In the genomic region with DNA sequence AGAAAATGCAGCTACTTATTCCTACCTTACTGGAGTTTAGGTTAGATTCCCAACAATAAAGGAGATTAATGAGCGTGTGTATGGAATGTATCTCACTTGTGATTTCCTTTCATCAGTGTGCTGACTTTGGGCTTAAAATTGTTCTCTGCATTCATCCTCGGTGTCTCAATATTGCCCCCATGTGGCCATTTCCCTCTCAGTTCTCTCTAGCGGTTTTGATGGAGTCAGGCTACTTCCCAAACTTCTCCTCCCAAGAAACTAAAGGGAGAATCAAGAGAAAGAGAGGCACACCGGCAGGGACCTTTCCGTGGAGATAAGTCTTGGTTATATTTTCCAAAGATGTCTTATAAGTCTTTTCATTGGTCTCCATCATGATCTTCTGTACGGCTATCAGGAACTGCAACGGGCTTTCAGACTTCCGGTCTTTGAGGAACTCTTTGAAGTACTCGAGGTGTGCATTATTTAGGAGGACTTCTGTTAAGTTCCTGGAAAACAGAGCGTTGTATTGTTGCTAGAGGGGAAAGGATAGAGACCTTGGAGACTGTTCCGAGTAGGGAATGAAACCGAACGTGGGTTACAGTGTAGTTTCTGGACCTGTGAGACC, we compare ENCODE assay signal across 8 mouse cellular contexts. TPM values are rescaled to one million over a fixed set of nuclear protein-coding genes. Genes with fewer than 3 reads are reported as not detected.
DNase-seq lines count a peak whose midpoint lies in the region; ATAC-seq and TF ChIP-seq lines count a peak whose summit lies in the region.

No protein-coding gene starts in this region.

- no peak overlapping the region for H3K9ac ChIP-seq in neural tube, embryonic 15.5 days (replicated peaks)
- no peak overlapping the region for H3K9ac ChIP-seq in limb, embryonic 14.5 days (ENCODE audit: low read depth, low read length, severe bottlenecking)

- no peak overlapping the region for H3K4me2 ChIP-seq in neural tube, embryonic 15.5 days
- H3K4me2 ChIP-seq in limb, embryonic 14.5 days (replicated peaks; ENCODE audit: low read depth, low read length, severe bottlenecking) = no peak overlapping the region

- no peaks in the 10 kb centered on the region for H3K36me3 ChIP-seq in neural tube, embryonic 15.5 days
- no peaks in the 10 kb centered on the region for H3K36me3 ChIP-seq in kidney, adult 2 months (ENCODE audit: control insufficient read depth, insufficient read depth, low read length)
- H3K36me3 ChIP-seq in limb, embryonic 14.5 days (ENCODE audit: control insufficient read depth, insufficient read depth, low read length) = no peaks in the 10 kb centered on the region

- H3K4me3 ChIP-seq in neural tube, embryonic 15.5 days (replicated peaks) = no peak overlapping the region
- no peak overlapping the region for H3K4me3 ChIP-seq in kidney, adult 2 months (ENCODE audit: insufficient read depth, low read depth, low read length)
- H3K4me3 ChIP-seq in limb, embryonic 14.5 days (replicated peaks; ENCODE audit: low read length) = no peak overlapping the region

- no peak for TF ChIP-seq POLR2A in kidney, adult 2 months (IDR thresholded peaks at IDR 0.05; ENCODE audit: low read depth, low read length)
- TF ChIP-seq POLR2A in limb, embryonic 14.5 days (IDR thresholded peaks at IDR 0.05; ENCODE audit: borderline replicate concordance, extremely low read depth, insufficient read depth, insufficient read length) = no peak

- WGBS in neural tube, embryonic 15.5 days = 57% methylated on average over 13 of the region's 13 CpGs
- 38% methylated on average over 13 of the region's 13 CpGs for WGBS in kidney, adult 2 months
- WGBS in limb, embryonic 14.5 days = 52% methylated on average over 13 of the region's 13 CpGs

- DNase-seq in neural tube, embryonic 10.5 days (ENCODE audit: extremely low spot score, low spot score) = peak; percentile 40
- peak; percentile 6 for DNase-seq in brain, embryonic 18.5 days (ENCODE audit: low read depth, low spot score)
- peak; percentile 16 to 56 for DNase-seq in frontal cortex, postnatal 14 days (ENCODE audit: low spot score in 2 of 2)
- DNase-seq in kidney, adult 2 months = peak; percentile 65
- DNase-seq in limb, embryonic 14.5 days (ENCODE audit: low spot score) = peak; percentile 60
- DNase-seq in ovary, adult 18-20 months (ENCODE audit: low spot score) = peak; percentile 21
- peak; percentile 62 for DNase-seq in thymus, postnatal 0 days (ENCODE audit: low spot score)

- no peaks in the 10 kb centered on the region for H3K27me3 ChIP-seq in neural tube, embryonic 15.5 days (replicated peaks)
- H3K27me3 ChIP-seq in kidney, adult 2 months (replicated peaks; ENCODE audit: control insufficient read depth, insufficient read depth, low read length) = no peaks in the 10 kb centered on the region; the same call in 1 of the 2 replicates
- no peaks in the 10 kb centered on the region for H3K27me3 ChIP-seq in limb, embryonic 14.5 days (ENCODE audit: control insufficient read depth, insufficient read depth, low read length)

- ATAC-seq in neural tube, embryonic 15.5 days (ENCODE audit: low FRiP score) = no peak
- no peak for ATAC-seq in limb, embryonic 14.5 days (ENCODE audit: low FRiP score, low read depth)

- no peak overlapping the region for H3K27ac ChIP-seq in neural tube, embryonic 15.5 days (replicated peaks)
- H3K27ac ChIP-seq in kidney, adult 2 months (ENCODE audit: insufficient read depth, low read depth, low read length) = no peak overlapping the region
- H3K27ac ChIP-seq in limb, embryonic 14.5 days (replicated peaks; ENCODE audit: low read depth, low read length) = no peak overlapping the region

- no peaks in the 10 kb centered on the region for H3K4me1 ChIP-seq in neural tube, embryonic 15.5 days
- H3K4me1 ChIP-seq in kidney, adult 2 months (ENCODE audit: control insufficient read depth, insufficient read depth, low read length) = no peaks in the 10 kb centered on the region
- no peaks in the 10 kb centered on the region for H3K4me1 ChIP-seq in limb, embryonic 14.5 days (ENCODE audit: control insufficient read depth, insufficient read depth, low read length)

- no peaks in the 10 kb centered on the region for H3K9me3 ChIP-seq in neural tube, embryonic 15.5 days (replicated peaks)
- H3K9me3 ChIP-seq in limb, embryonic 14.5 days (ENCODE audit: control insufficient read depth, low read length) = no peaks in the 10 kb centered on the region

- TF ChIP-seq CTCF in kidney, adult 2 months (conservative IDR thresholded peaks at IDR 0.05; ENCODE audit: insufficient read depth, insufficient read length, low read depth, low read length) = peak; percentile 47

RNA-seq across cellular contexts. Expression of a gene that starts 36.5 kb away (rescaled TPM):
- polyA plus RNA-seq in neural tube, embryonic 15.5 days (2015; fragmentation: Nextera tagmentation; extraction: Ambion mirVana) = 0.14 and 0.18 TPM in 2 replicates
- 0.08 TPM in 1 of 2 replicates, not detected in the other for polyA plus RNA-seq in kidney, adult 2 months (2012; rRNA removed)
- 0.13 and 0.15 TPM in 2 replicates for polyA plus RNA-seq in limb, embryonic 14.5 days (2012; rRNA removed)
- polyA plus RNA-seq in limb, embryonic 14.5 days (2014; fragmentation: Nextera tagmentation; extraction: Ambion mirVana) = not detected in 2 replicates
- polyA plus RNA-seq in thymus, postnatal 0 days (2015; fragmentation: Nextera tagmentation; extraction: Ambion mirVana) = 0.50 and 0.82 TPM in 2 replicates

RNA-seq across cellular contexts. Expression of a gene that starts 58.3 kb away (rescaled TPM):
- 31.4 and 32.0 TPM in 2 replicates for polyA plus RNA-seq in neural tube, embryonic 15.5 days (2015; fragmentation: Nextera tagmentation; extraction: Ambion mirVana)
- 2.4 and 3.4 TPM in 2 replicates for polyA plus RNA-seq in kidney, adult 2 months (2012; rRNA removed)
- polyA plus RNA-seq in limb, embryonic 14.5 days (2012; rRNA removed) = 19.4 and 23.5 TPM in 2 replicates
- polyA plus RNA-seq in limb, embryonic 14.5 days (2014; fragmentation: Nextera tagmentation; extraction: Ambion mirVana) = 10.0 and 14.1 TPM in 2 replicates
- 13.7 and 22.1 TPM in 2 replicates for polyA plus RNA-seq in thymus, postnatal 0 days (2015; fragmentation: Nextera tagmentation; extraction: Ambion mirVana)

Comparison
In these comparisons a context has a peak if more than half of its experiments do, and no peak if none do; other contexts are left out.
1. DNase-seq: peak in every context shown above with its lines; median percentile 65 in kidney, adult 2 months; 62 in thymus, postnatal 0 days; 60 in limb, embryonic 14.5 days; 40 in neural tube, embryonic 10.5 days; 36 in frontal cortex, postnatal 14 days; 21 in ovary, adult 18-20 months; 6 in brain, embryonic 18.5 days.